Mouse (Mus musculus) embryonic facial prominence, embryonic 14.5 days (tissue): ENCODE data around the gene Stk24. TPM values are rescaled to one million over a fixed set of nuclear protein-coding genes. Genes with fewer than 3 reads are reported as not detected.

Experiments used
- ATAC-seq: fragments of 200-750 bp; cut with Nextera tagmentation; 2 replicates; pipeline ENCODE4 v1.8.0; 2017; ENCODE audit warnings: low read depth, moderate number of reproducible peaks, moderate TSS enrichment
- DNase-seq: peaks from one replicate; pipeline ENCODE4 v3.0.0-alpha.2; 2015; ENCODE audit warnings: low spot score
- H3K27ac ChIP-seq: fragments of 300-500 bp; sonication (generic); replicated peaks from 2 replicates; pipeline ENCODE4 v1.5.1; 2014; ENCODE audit warnings: low read depth, mild to moderate bottlenecking, low read length, moderate library complexity
- H3K27me3 ChIP-seq: fragments of 300-500 bp; sonication (generic); replicated peaks from 2 replicates; pipeline ENCODE4 v1.6.1; 2014; ENCODE audit warnings: low read length; ENCODE audit not compliant: control insufficient read depth, insufficient read depth
- H3K36me3 ChIP-seq: fragments of 300-500 bp; sonication (generic); 2 replicates; pipeline ENCODE4 v1.6.1; 2014; ENCODE audit warnings: low read length, mixed read lengths; ENCODE audit not compliant: control insufficient read depth, insufficient read depth
- H3K4me1 ChIP-seq: fragments of 300-500 bp; sonication (generic); 2 replicates; pipeline ENCODE4 v1.6.1; 2014; ENCODE audit warnings: antibody characterized with exemption, low read length; ENCODE audit not compliant: control insufficient read depth, insufficient read depth
- H3K4me2 ChIP-seq: fragments of 300-500 bp; sonication (generic); 2 replicates; pipeline ENCODE4 v1.6.1; 2014; ENCODE audit warnings: low read depth, mild to moderate bottlenecking, low read length, moderate library complexity, mixed read lengths
- H3K4me3 ChIP-seq: fragments of 300-500 bp; sonication (generic); 2 replicates; pipeline ENCODE4 v1.5.1; 2014; ENCODE audit warnings: low read depth, mild to moderate bottlenecking, low read length
- H3K9ac ChIP-seq: fragments of 300-500 bp; sonication (generic); 2 replicates; pipeline ENCODE4 v1.6.1; 2014; ENCODE audit warnings: low read depth, mild to moderate bottlenecking, low read length, moderate library complexity, mixed read lengths
- H3K9me3 ChIP-seq: fragments of 300-500 bp; sonication (generic); 2 replicates; pipeline ENCODE4 v1.6.1; 2016; ENCODE audit warnings: low read length; ENCODE audit not compliant: control insufficient read depth
- WGBS: fragments of 180-500 bp; shearing (Covaris S2); extraction: QIAGEN DNeasy Blood & Tissue Kit; methylation state at CpG from one replicate; pipeline ENCODE4 v1.1.7; 2014; 5-methylcytosine and 5-hydroxymethylcytosine counted together
- polyA plus RNA-seq: library from polyadenylated mRNA; unstranded; fragments of >200 nt; fragmentation: Nextera tagmentation; extraction: Ambion mirVana; gene quantifications from 2 replicates; pipeline ENCODE4 v1.2.1, GENCODE M21; 2014

The Stk24 gene
- polyA plus RNA-seq, 1 experiment from 2014 or later, result 38.9 TPM

GRCm38 (mm10) chr14:121351737-121352136, 28.1 kb downstream of the Stk24 start:
- H3K4me2 ChIP-seq, result no peak overlapping the region
- H3K9me3 ChIP-seq, result no peaks in the 10 kb centered on the region
- H3K9ac ChIP-seq, result no peak overlapping the region
- ATAC-seq, result no peak
- no peak overlapping the region for H3K4me3 ChIP-seq
- H3K36me3 ChIP-seq, result no peaks in the 10 kb centered on the region
- no peak overlapping the region for H3K27ac ChIP-seq
- peaks cover 31% of the 10 kb centered on the region for H3K4me1 ChIP-seq
- H3K27me3 ChIP-seq, result no peaks in the 10 kb centered on the region
- 68% methylated on average over 4 of the region's 4 CpGs for WGBS
- DNase-seq, result no peak

- Histone ChIP-seq H3K27me3 (no peaks in the 10 kb centered on the region), H3K9me3 (no peaks in the 10 kb centered on the region), H3K4me1 (peaks cover 30% of the 10 kb centered on the region), H3K9ac (no peak overlapping the region), H3K36me3 (no peaks in the 10 kb centered on the region), H3K27ac (no peak overlapping the region), H3K4me2 (no peak overlapping the region), H3K4me3 (no peak overlapping the region)
- ATAC-seq (no peak), DNase-seq (no peak)
- 67% methylated on average over 8 of the region's 8 CpGs for WGBS
Observed at GRCm38 (mm10) chr14:121350011-121350410, 29.8 kb downstream of the Stk24 start.

GRCm38 (mm10) chr14:121349291-121349690, 30.5 kb downstream of the Stk24 start:
- H3K27me3 ChIP-seq, result no peaks in the 10 kb centered on the region
- no peak overlapping the region for H3K9ac ChIP-seq
- no peaks in the 10 kb centered on the region for H3K36me3 ChIP-seq
- no peak for DNase-seq
- no peak overlapping the region for H3K4me2 ChIP-seq
- ATAC-seq, result no peak
- no peaks in the 10 kb centered on the region for H3K9me3 ChIP-seq
- H3K4me1 ChIP-seq, result peaks cover 34% of the 10 kb centered on the region
- no peak overlapping the region for H3K4me3 ChIP-seq
- 68% methylated on average over 5 of the region's 5 CpGs for WGBS
- H3K27ac ChIP-seq, result 0 out of 2 replicates have a peak overlapping the region, but pooled peaks have one; percentile 6

GRCm38 (mm10) chr14:121348256-121348655, 31.6 kb downstream of the Stk24 start:
- Histone ChIP-seq H3K9me3 (no peaks in the 10 kb centered on the region), H3K4me3 (no peak overlapping the region), H3K27ac (no peak overlapping the region), H3K4me1 (peaks cover 34% of the 10 kb centered on the region), H3K9ac (no peak overlapping the region), H3K27me3 (no peaks in the 10 kb centered on the region), H3K4me2 (no peak overlapping the region), H3K36me3 (no peaks in the 10 kb centered on the region)
- WGBS, result 38% methylated on average over 8 of the region's 8 CpGs
- peak; percentile 82 for DNase-seq
- ATAC-seq, result peak; percentile 21; the same call in 1 of the 2 replicates

GRCm38 (mm10) chr14:121347134-121347533, 32.7 kb downstream of the Stk24 start:
- no peaks in the 10 kb centered on the region for H3K36me3 ChIP-seq
- no peak for DNase-seq
- H3K9ac ChIP-seq, result no peak overlapping the region
- H3K9me3 ChIP-seq, result no peaks in the 10 kb centered on the region
- 81% methylated on average over 10 of the region's 10 CpGs for WGBS
- H3K4me3 ChIP-seq, result no peak overlapping the region
- H3K27me3 ChIP-seq, result no peaks in the 10 kb centered on the region
- H3K4me1 ChIP-seq, result peaks cover 34% of the 10 kb centered on the region
- no peak overlapping the region for H3K4me2 ChIP-seq
- no peak for ATAC-seq
- H3K27ac ChIP-seq, result no peak overlapping the region

GRCm38 (mm10) chr14:121346654-121347053, 33.2 kb downstream of the Stk24 start:
- no peak overlapping the region for H3K27ac ChIP-seq
- H3K27me3 ChIP-seq, result no peaks in the 10 kb centered on the region
- H3K9me3 ChIP-seq, result no peaks in the 10 kb centered on the region
- DNase-seq, result peak; percentile 54
- no peak overlapping the region for H3K4me2 ChIP-seq
- H3K36me3 ChIP-seq, result no peaks in the 10 kb centered on the region; the same call in 1 of the 2 replicates
- H3K9ac ChIP-seq, result no peak overlapping the region
- 55% methylated on average over 4 of the region's 4 CpGs for WGBS
- no peak overlapping the region for H3K4me3 ChIP-seq
- ATAC-seq, result peak; percentile 61
- H3K4me1 ChIP-seq, result peaks cover 34% of the 10 kb centered on the region

- Histone ChIP-seq H3K9ac (no peak overlapping the region), H3K27ac (no peak overlapping the region), H3K27me3 (no peaks in the 10 kb centered on the region), H3K4me3 (no peak overlapping the region), H3K9me3 (no peaks in the 10 kb centered on the region), H3K4me2 (no peak overlapping the region), H3K4me1 (peaks cover 30% of the 10 kb centered on the region), H3K36me3 (no peaks in the 10 kb centered on the region; the same call in 1 of the 2 replicates)
- ATAC-seq (no peak), DNase-seq (no peak)
- WGBS, result 77% methylated on average over 4 of the region's 4 CpGs
Observed at GRCm38 (mm10) chr14:121346053-121346452, 33.8 kb downstream of the Stk24 start.

- Histone ChIP-seq H3K4me1 (peaks cover 40% of the 10 kb centered on the region), H3K9me3 (no peaks in the 10 kb centered on the region), H3K36me3 (no peaks in the 10 kb centered on the region; the same call in 1 of the 2 replicates), H3K9ac (no peak overlapping the region), H3K27me3 (no peaks in the 10 kb centered on the region), H3K4me2 (no peak overlapping the region), H3K27ac (no peak overlapping the region), H3K4me3 (no peak overlapping the region)
- ATAC-seq, result no peak
- 65% methylated on average over 5 of the region's 5 CpGs for WGBS
- no peak for DNase-seq
Observed at GRCm38 (mm10) chr14:121344928-121345327, 34.9 kb downstream of the Stk24 start.

GRCm38 (mm10) chr14:121342885-121343284, 36.9 kb downstream of the Stk24 start:
- H3K4me2 ChIP-seq, result no peak overlapping the region
- H3K9ac ChIP-seq, result no peak overlapping the region
- no peak for DNase-seq
- H3K4me3 ChIP-seq, result no peak overlapping the region
- no peaks in the 10 kb centered on the region for H3K9me3 ChIP-seq
- no peaks in the 10 kb centered on the region for H3K27me3 ChIP-seq
- H3K27ac ChIP-seq, result no peak overlapping the region
- peaks cover 25% of the 10 kb centered on the region for H3K4me1 ChIP-seq
- 81% methylated on average over 3 of the region's 3 CpGs for WGBS
- H3K36me3 ChIP-seq, result no peaks in the 10 kb centered on the region; the same call in 1 of the 2 replicates
- no peak for ATAC-seq
